Mouse (Mus musculus) stomach, embryonic 16.5 days (tissue): ENCODE results near the gene Kmt5c. TPM values are rescaled to one million over a fixed set of nuclear protein-coding genes. Genes with fewer than 3 reads are reported as not detected.

Experiments used
- ATAC-seq: fragments of 200-750 bp; cut with Nextera tagmentation; 2 replicates; pipeline ENCODE4 v1.8.0; 2017; ENCODE audit warnings: moderate number of reproducible peaks, moderate TSS enrichment; ENCODE audit not compliant: insufficient read depth, low FRiP score
- H3K27ac ChIP-seq: fragments of 300-500 bp; sonication (generic); 2 replicates; pipeline ENCODE4 v1.5.1; 2014; ENCODE audit warnings: low read length
- H3K27me3 ChIP-seq: fragments of 300-500 bp; sonication (generic); 2 replicates; pipeline ENCODE4 v1.6.1; 2014; ENCODE audit warnings: low read length, control low read depth, mixed read lengths; ENCODE audit not compliant: control insufficient read depth, insufficient read depth
- H3K36me3 ChIP-seq: fragments of 300-500 bp; sonication (generic); 2 replicates; pipeline ENCODE4 v1.6.1; 2014; ENCODE audit warnings: low read length; ENCODE audit not compliant: control insufficient read depth, insufficient read depth
- H3K4me1 ChIP-seq: fragments of 300-500 bp; sonication (generic); 2 replicates; pipeline ENCODE4 v1.6.1; 2014; ENCODE audit warnings: low read length, control low read depth, mixed read lengths; ENCODE audit not compliant: control insufficient read depth, insufficient read depth
- H3K4me2 ChIP-seq: fragments of 300-500 bp; sonication (generic); 2 replicates; pipeline ENCODE4 v1.6.1; 2014; ENCODE audit warnings: low read depth, low read length, mixed read lengths
- H3K4me3 ChIP-seq: fragments of 300-500 bp; sonication (generic); replicated peaks from 2 replicates; pipeline ENCODE4 v1.5.1; 2014; ENCODE audit warnings: mild to moderate bottlenecking, low read length
- H3K9ac ChIP-seq: fragments of 300-500 bp; sonication (generic); 2 replicates; pipeline ENCODE4 v1.6.1; 2014; ENCODE audit warnings: low read length
- H3K9me3 ChIP-seq: fragments of 300-500 bp; sonication (generic); replicated peaks from 2 replicates; pipeline ENCODE4 v1.6.1; 2016; ENCODE audit warnings: low read length, control low read depth; ENCODE audit not compliant: control insufficient read depth
- WGBS: fragments of 180-500 bp; shearing (Covaris S2); extraction: QIAGEN DNeasy Blood & Tissue Kit; methylation state at CpG from one replicate; pipeline ENCODE4 v1.1.7; 2014; 5-methylcytosine and 5-hydroxymethylcytosine counted together
- polyA plus RNA-seq: library from polyadenylated mRNA; unstranded; fragments of >200 nt; fragmentation: Nextera tagmentation; extraction: Ambion mirVana; gene quantifications from 2 replicates; pipeline ENCODE4 v1.2.1, GENCODE M21; 2015

The Kmt5c gene
- polyA plus RNA-seq, 1 experiment from 2014 or later = 59.6 TPM

DNA sequence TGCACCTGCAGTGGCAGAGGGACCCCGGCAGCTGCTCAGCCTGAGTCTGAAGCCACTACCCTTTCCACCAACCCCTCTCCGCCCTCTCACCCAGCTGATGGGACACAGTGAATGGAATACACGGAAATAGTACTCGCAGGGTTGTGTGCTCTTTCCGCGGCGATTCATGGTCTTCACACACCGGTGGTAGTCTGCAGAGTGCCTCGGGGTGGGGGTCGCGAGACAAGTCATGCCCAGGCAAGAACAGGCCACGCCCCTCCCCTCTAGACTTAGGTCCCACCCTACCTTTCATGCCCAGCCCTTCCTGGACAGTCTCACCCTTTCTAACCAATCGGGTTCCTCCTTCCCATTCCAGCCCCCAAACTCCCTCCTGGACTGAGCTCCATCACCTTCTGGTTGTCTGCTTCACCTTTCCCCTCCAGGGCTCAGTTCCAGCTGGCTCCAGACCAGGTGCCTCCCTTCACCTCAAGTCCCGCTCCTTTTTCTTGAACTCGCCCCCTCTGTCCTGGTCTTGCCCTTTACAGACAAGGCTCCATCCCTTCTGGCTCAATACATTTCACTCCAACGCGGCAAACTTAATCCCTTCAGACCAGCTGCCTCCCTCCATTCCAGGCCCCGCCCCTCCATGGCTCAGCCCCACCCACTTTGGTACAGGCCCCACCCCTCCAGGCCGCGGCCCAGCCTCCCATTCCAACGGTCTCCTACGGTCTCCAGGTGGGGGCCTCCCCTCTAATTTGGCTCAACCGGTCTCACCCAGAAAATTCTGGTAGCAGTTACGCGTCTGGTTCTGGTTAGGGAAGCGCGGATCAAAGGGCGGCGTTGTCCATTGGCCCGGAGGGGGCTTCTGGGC lies 12.3 kb downstream of the Kmt5c start:
- peak; percentile 88 for ATAC-seq

DNA sequence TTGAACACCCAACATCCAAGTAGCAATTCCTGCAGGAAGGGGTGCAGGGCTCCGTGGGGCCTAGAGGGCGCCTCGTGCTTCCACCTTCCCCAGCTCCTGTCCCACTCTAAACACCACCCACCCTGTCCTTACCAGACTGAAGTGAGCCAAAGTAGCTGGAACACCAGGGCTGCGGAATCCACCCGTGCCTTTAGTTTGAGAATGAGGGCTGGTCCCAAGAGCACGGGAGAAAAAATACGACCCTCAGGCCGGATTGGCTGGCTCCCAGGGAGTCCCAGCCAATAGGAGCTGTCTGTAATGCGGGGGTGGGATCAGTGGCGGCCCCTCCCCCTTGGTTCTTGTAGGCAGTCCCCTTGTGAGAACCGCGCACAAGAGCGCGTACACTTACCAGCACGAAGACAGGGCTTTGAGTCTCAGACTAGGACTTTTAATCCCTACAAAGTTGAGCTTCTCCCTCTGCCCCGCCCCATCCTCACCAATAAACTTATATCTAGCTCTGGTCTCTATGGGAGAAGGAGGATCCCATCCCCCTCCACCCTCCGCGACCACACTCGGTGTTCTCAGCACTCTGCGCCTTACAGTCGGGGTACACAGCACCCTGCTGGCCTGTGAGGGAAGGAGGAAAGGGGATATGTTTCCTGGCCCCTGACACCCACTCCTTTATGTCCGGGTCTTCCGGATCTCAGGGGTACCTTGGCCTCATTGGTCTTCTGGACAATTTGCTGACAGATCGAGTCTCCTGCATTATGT lies 13.1 kb downstream of the Kmt5c start, which contains the start of gene Cox6b2:
Gene Cox6b2 (minus strand): TSS at position 274 of the 750 bp plus-strand sequence.
- Histone ChIP-seq H3K4me3 (peak within 1 kb of the TSS; percentile 59), H3K4me1 (peaks cover 20% of the 10 kb centered on the region), H3K27ac (peak within 1 kb of the TSS; percentile 79), H3K9ac (peak within 1 kb of the TSS; percentile 73), H3K36me3 (no peaks in the 10 kb centered on the region), H3K27me3 (no peaks in the 10 kb centered on the region), H3K9me3 (no peaks in the 10 kb centered on the region), H3K4me2 (peak within 1 kb of the TSS; percentile 78)
- 4% methylated on average over 24 of the region's 24 CpGs for WGBS
- peak; percentile 94 for ATAC-seq

More for the DNA sequence above, 12.3 kb downstream of the Kmt5c start:
- H3K4me1 ChIP-seq = peaks cover 20% of the 10 kb centered on the region
- H3K27ac ChIP-seq = peak overlapping the region; percentile 79
- H3K27me3 ChIP-seq = no peaks in the 10 kb centered on the region
- no peaks in the 10 kb centered on the region for H3K36me3 ChIP-seq
- peak overlapping the region; percentile 59 for H3K4me3 ChIP-seq
- peak overlapping the region; percentile 73 for H3K9ac ChIP-seq
- WGBS = 1% methylated on average over 30 of the region's 30 CpGs
- peak overlapping the region; percentile 78 for H3K4me2 ChIP-seq
- no peaks in the 10 kb centered on the region for H3K9me3 ChIP-seq

DNA sequence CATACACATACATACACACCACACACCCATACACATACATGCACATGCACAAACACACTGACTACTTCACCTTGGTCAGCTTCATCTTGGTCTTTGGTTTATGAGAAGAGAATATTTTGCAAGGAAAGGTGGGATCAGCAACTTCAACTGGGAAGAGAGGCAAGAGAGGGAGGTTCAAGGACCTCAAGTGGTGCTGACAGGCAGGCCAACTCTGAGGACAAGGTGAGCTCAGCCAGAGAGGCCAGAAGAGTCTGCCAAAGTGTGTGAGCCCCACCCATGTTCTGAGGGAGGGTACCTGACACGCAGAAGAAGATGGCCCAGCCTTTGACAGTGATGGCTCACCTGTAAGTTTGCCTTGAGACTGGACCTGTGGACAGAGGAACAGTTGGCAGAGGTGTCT lies 19.8 kb downstream of the Kmt5c start:
- 40% methylated on average over 1 of the region's 1 CpGs for WGBS
- H3K4me1 ChIP-seq = no peaks in the 10 kb centered on the region
- no peaks in the 10 kb centered on the region for H3K27me3 ChIP-seq
- no peak overlapping the region for H3K4me3 ChIP-seq
- no peak for ATAC-seq
- H3K27ac ChIP-seq = no peak overlapping the region
- no peak overlapping the region for H3K4me2 ChIP-seq
- no peak overlapping the region for H3K9ac ChIP-seq
- H3K36me3 ChIP-seq = no peaks in the 10 kb centered on the region
- H3K9me3 ChIP-seq = no peaks in the 10 kb centered on the region

DNA sequence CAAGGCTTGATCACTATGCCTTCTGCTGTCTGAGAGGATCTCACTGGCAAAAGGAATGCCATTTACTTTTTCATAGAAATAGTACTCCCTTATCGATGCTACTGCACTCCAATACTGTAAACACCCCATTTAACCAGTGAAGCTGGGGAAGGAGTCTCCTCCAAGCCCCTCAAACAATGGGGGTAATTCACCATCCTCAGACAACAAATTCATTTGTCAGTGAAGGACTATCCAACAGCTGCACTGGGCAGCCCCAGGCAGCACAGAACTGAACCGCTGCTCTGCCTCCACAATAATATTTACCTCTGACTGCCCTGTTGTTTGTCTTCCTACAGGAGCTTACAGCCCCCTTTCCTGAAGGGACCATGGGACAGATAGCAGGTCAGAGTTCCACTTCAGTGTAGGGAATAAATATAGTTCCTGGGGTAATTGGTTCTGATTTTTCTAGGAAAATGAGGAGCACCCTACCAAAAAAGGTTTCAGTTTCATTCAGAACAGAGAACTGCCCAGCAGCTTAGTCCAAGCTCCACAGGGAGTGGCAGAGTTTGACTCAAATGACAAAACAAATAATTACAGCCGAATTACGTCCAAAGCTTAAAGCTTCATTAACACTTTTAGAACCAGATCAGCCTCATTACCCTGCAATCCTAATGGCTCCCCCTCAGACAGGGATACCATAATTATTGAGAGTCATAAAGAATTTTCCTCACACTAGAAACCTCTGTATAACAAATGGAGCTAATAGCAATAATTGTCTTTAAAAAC lies 25.2 kb downstream of the Kmt5c start:
- H3K27me3 ChIP-seq = no peaks in the 10 kb centered on the region
- H3K4me1 ChIP-seq = no peaks in the 10 kb centered on the region
- H3K9me3 ChIP-seq = no peaks in the 10 kb centered on the region
- H3K4me2 ChIP-seq = no peak overlapping the region
- no peak overlapping the region for H3K27ac ChIP-seq
- no peak overlapping the region for H3K9ac ChIP-seq
- 0 out of 2 replicates have a peak overlapping the region, but pooled peaks have one; percentile 7 for H3K4me3 ChIP-seq
- no peak for ATAC-seq
- 12% methylated on average over 4 of the region's 4 CpGs for WGBS
- H3K36me3 ChIP-seq = no peaks in the 10 kb centered on the region

DNA sequence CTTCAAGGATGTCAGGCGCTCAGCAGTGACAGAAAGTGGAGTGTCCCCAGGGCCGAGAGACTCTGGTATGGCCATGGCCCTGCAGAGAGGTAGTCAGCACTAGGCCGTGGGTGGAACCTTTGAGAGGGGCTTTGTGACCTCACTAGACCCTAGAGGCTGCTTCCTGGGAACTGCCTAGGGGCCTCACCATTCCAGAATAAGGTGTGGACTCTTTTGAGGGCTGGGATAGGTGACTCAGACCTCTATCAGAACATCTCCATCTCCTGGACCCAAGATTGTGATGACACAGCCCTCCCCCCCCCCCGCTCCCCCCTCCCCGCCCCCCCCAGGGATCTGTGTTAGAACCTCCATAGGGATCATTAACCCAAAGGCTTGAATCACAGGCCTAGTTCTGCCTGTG lies 31.3 kb downstream of the Kmt5c start, which contains the start of gene Fam71e2:
Gene Fam71e2 (minus strand): TSS at position 101 of the 400 bp plus-strand sequence.
- WGBS = 70% methylated on average over 3 of the region's 5 CpGs
- no peak within 1 kb of the TSS for H3K9ac ChIP-seq

DNA sequence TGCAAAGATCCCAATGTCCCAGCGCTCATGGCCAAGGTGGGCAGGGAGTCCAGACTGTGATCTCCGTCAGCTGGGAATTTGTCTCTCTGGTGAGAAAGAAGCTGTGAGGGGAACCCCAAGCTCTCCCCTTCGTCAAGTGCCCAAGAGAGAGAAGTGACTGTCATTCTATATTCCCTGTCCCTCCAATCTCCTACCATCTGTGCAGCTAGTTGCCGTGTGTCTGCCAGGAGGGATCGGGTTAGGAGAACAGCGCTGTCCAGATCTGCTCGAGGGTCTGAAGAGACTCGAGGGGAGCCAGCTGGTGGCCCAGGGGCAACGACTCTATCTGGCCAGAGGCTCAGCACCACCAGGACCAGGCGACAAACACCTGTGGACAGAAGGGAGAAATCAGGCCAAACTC lies 36.2 kb downstream of the Kmt5c start:
- 52% methylated on average over 10 of the region's 10 CpGs for WGBS
- Histone ChIP-seq H3K36me3 (no peaks in the 10 kb centered on the region), H3K4me2 (no peak overlapping the region), H3K9me3 (no peaks in the 10 kb centered on the region), H3K4me3 (no peak overlapping the region), H3K4me1 (peaks cover 21% of the 10 kb centered on the region), H3K27ac (no peak overlapping the region), H3K27me3 (peaks cover 44% of the 10 kb centered on the region), H3K9ac (no peak overlapping the region)
- no peak for ATAC-seq

More for the DNA sequence above, 31.3 kb downstream of the Kmt5c start, which contains the start of gene Fam71e2:
- H3K9me3 ChIP-seq = no peaks in the 10 kb centered on the region
- no peaks in the 10 kb centered on the region for H3K36me3 ChIP-seq
- H3K4me3 ChIP-seq = no peak within 1 kb of the TSS
- peaks cover 13% of the 10 kb centered on the region for H3K27me3 ChIP-seq
- ATAC-seq = no peak
- H3K4me1 ChIP-seq = no peaks in the 10 kb centered on the region
- H3K27ac ChIP-seq = no peak within 1 kb of the TSS
- no peak within 1 kb of the TSS for H3K4me2 ChIP-seq

DNA sequence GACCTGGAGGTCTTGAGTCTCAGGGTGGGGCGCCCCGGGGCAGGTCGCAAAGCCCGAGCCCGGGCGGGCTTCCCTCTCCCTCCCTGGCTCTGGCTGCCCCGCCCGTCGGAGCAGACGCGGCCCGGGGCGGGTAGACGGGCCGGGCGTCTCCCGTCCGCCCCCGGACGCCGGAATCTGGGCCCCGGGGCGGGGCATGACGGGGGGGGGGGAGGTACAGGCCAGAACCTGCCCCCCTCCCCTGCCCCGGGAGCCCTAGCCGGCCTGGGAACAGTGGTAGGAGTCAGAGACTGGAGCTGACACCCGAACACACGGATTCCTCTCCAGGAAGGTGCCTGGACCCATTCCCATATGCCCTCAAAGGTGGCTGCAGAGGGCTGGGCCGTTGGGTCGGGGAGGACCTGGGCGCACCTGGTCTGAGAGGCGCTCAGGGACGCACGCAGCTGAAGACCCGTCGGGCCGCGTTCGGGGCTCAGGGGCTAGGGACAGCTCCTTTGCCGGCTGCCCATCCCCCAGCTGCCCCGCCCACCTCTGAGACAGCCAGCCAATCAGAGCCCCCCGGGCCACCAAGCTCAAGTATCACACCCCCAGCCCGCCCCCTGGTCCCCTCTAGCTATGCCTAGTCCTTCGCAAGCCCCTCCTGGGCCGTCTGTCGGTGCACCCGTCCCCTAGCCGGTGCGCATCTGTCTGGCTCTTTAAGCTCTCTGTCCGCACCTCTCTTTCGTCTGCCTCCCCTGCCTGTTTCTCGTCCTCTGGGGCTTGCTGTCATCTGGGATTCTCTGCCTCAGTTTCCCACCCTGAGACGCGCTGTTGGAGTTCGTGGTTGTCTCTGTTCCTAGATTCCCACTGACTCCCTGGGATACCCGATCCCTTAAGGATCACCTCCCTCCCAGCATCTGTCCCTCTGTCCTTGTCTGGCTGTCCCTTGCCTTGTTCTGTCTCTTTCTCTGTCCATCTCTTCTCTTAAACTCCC lies 37.2 kb downstream of the Kmt5c start:
- H3K4me3 ChIP-seq = peak overlapping the region; percentile 47
- peak; percentile 76 for ATAC-seq
- peaks cover 44% of the 10 kb centered on the region for H3K27me3 ChIP-seq
- H3K9ac ChIP-seq = peak overlapping the region; percentile 65
- no peaks in the 10 kb centered on the region for H3K9me3 ChIP-seq
- H3K36me3 ChIP-seq = no peaks in the 10 kb centered on the region
- peak overlapping the region; percentile 70 for H3K4me2 ChIP-seq
- H3K4me1 ChIP-seq = peaks cover 27% of the 10 kb centered on the region
- no peak overlapping the region for H3K27ac ChIP-seq
- 2% methylated on average over 38 of the region's 56 CpGs for WGBS
